Mouse (Mus musculus) ovary, adult 2 months (tissue): ENCODE measurements around the gene Mup2. TPM values are rescaled to one million over a fixed set of nuclear protein-coding genes. Genes with fewer than 3 reads are reported as not detected.

ENCODE experiments used
- polyA plus RNA-seq: library from polyadenylated mRNA; depleted of rRNA; stranded (reverse); fragments of >200 nt; gene quantifications from 2 replicates; pipeline ENCODE4 v1.2.3, GENCODE M21; 2012; rRNA removed

The Mup2 gene
- polyA plus RNA-seq: not detected in 2 replicates

DNA sequence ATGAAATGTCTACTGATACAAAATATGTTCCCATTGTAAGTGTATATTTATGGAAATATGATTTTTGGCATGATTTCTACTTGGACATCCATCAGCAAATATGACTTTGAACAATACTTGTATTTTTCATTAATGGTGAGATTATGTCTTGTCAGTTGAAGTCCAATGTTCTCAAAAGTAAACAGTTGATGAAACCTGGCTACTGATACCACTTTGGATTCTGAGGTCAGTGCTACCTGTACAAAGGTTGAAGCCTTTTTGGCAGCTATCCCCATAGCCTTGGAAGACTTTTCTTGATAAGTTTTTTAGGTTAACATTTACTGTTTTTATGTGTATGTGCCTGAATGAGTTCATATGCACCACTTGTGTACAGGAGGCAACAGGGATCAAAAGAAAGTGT lies at the start of gene Mup2:
Gene Mup2 (minus strand): TSS at position 101 of the 400 bp plus-strand sequence.

Other genes starting within 250 kb of the Mup2 start
- gene Slc46a2, start 239.2 kb downstream of the Mup2 start, polyA plus RNA-seq: 0.14 TPM in 1 of 2 replicates, not detected in the other
- gene Mup4, start 193.6 kb downstream of the Mup2 start, polyA plus RNA-seq: not detected in 2 replicates
- not detected in 2 replicates for gene Mup6, start 190.0 kb downstream of the Mup2 start, polyA plus RNA-seq
- not detected in 2 replicates for gene Mup7, start 83.8 kb downstream of the Mup2 start, polyA plus RNA-seq
- not detected in 2 replicates for gene Mup8, start 68.3 kb upstream of the Mup2 start, polyA plus RNA-seq